Mouse (Mus musculus): ENCODE data around the gene Mark3. TPM values are rescaled to one million over a fixed set of nuclear protein-coding genes. Genes with fewer than 3 reads are reported as not detected.
A peak's percentile ranks its signal among the peaks of the same experiment; 100 is the strongest.
"Not testable (repeated sequence)": the region's sequence is repeated elsewhere in the genome, so short reads cannot be mapped to it uniquely, and the experiment has no call there.

Mark3 gene
- polyA plus RNA-seq, 2 experiments, result 18.0 to 24.6 TPM

DNA sequence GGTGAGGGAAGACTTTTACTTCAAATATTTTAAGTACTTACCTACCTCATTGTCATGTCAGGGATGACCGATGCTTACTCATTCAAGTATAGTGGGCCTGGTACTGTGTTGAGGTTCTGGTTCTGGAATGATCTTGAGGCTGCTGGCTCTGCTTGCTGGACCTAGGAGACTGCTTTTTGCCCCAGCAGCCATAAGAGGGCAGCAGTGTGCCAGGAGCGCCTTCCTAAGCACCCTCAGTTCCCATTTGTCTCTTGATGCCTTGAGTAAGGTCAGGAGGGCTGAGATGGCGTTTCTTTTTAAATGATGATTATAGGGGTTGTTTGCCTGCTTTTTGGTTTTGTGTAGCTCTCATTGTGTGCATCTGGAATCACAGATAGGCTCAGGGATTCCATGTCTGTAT is 79.1 kb downstream of the Mark3 start:
- Histone ChIP-seq H3K9ac (replicated peaks) (no peak overlapping the region), H3K4me2 (ENCODE audit: low read depth) (no peak overlapping the region), H3K36me3 (replicated peaks; ENCODE audit: control insufficient read depth, insufficient read depth, low read depth) (peaks cover 34% of the 10 kb centered on the region), H3K27me3 (ENCODE audit: control insufficient read depth, insufficient read depth, low read length) (no peaks in the 10 kb centered on the region), H3K4me1 (replicated peaks; ENCODE audit: control insufficient read depth in 2 of 2, insufficient read depth in 2 of 2, low read length in 1 of 2) (no peaks in the 10 kb centered on the region), H3K9me3 (ENCODE audit: control insufficient read depth, low read length) (no peaks in the 10 kb centered on the region), H3K27ac (no peak overlapping the region), H3K4me3 (ENCODE audit: insufficient read depth in 1 of 2, low read depth in 2 of 2, low read length in 2 of 2) (no peak overlapping the region)
- DNase-seq (ENCODE audit: low read depth in 3 of 3, low spot score in 3 of 3), result no peak
- WGBS (ENCODE audit: insufficient replicate concordance), result 27% methylated on average over 3 of the region's 3 CpGs
- peak; percentile 88 for TF ChIP-seq CTCF (IDR thresholded peaks at IDR 0.05; ENCODE audit: low read depth)
- TF ChIP-seq EP300 (IDR thresholded peaks at IDR 0.05; ENCODE audit: low read depth), result no peak
- no peak for ATAC-seq (ENCODE audit: insufficient read depth)

DNA sequence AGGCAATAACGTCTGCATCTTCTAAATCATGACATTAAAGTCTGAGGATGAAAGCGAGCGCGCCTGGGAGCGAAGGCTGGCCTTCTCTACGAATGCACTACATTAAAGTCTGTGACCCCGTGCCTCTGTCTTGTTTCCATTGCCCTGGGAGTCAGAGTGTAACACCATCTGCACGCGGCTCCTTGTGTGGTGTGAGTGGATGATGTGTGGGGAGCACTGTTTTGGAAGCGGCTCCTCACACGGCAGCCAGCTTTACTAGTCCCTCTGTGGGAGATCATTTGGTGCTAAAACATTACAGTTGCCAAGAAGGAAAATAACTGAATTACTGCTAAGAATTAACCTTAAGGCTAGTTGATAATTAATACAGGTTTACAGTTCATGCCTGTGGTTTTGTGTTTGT is 81.4 kb downstream of the Mark3 start:
- Histone ChIP-seq H3K27ac (no peak overlapping the region), H3K9me3 (ENCODE audit: control insufficient read depth, low read length) (no peaks in the 10 kb centered on the region), H3K27me3 (ENCODE audit: control insufficient read depth, insufficient read depth, low read length) (no peaks in the 10 kb centered on the region), H3K4me2 (ENCODE audit: low read depth) (no peak overlapping the region), H3K4me3 (ENCODE audit: insufficient read depth in 1 of 2, low read depth in 2 of 2, low read length in 2 of 2) (no peak overlapping the region), H3K4me1 (replicated peaks; ENCODE audit: control insufficient read depth in 2 of 2, insufficient read depth in 2 of 2, low read length in 1 of 2) (no peaks in the 10 kb centered on the region), H3K36me3 (replicated peaks; ENCODE audit: control insufficient read depth, insufficient read depth, low read depth) (peaks cover 20% of the 10 kb centered on the region), H3K9ac (replicated peaks) (no peak overlapping the region)
- TF ChIP-seq CTCF (IDR thresholded peaks at IDR 0.05; ENCODE audit: low read depth) (no peak), EP300 (IDR thresholded peaks at IDR 0.05; ENCODE audit: low read depth) (no peak)
- WGBS (ENCODE audit: insufficient replicate concordance), result 93% methylated on average over 11 of the region's 11 CpGs
- ATAC-seq (ENCODE audit: insufficient read depth), result no peak
- no peak for DNase-seq (ENCODE audit: low read depth in 3 of 3, low spot score in 3 of 3)

DNA sequence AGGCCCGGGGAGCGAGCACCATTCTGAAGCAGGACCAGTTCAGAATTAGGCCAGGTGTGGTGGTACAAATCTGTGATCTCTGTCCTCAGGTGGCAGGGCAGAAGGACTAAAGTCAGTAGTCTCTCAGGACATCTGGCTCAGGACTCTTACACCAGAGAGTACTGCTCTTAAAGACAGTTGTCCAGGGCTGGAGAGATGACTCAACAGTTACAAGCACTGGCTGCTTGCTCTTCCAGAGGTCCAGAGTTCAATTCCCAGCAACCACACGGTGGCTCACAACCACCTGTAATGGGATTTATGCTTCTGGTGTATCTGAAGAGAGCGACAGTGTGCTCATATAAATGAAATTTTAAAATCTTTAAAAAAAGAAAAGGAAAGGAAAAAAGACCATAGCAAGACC is 85.0 kb downstream of the Mark3 start:
- Histone ChIP-seq H3K4me2 (ENCODE audit: low read depth) (no peak overlapping the region), H3K4me3 (ENCODE audit: insufficient read depth in 1 of 2, low read depth in 2 of 2, low read length in 2 of 2) (no peak overlapping the region), H3K4me1 (replicated peaks; ENCODE audit: control insufficient read depth in 2 of 2, insufficient read depth in 2 of 2, low read length in 1 of 2) (0 out of 4 replicates have a peak, but pooled peaks cover 0 to 2% of the 10 kb centered on the region in 2 experiments), H3K9ac (replicated peaks) (no peak overlapping the region), H3K36me3 (replicated peaks; ENCODE audit: control insufficient read depth, insufficient read depth, low read depth) (peaks cover 17% of the 10 kb centered on the region), H3K9me3 (ENCODE audit: control insufficient read depth, low read length) (no peaks in the 10 kb centered on the region), H3K27ac (no peak overlapping the region), H3K27me3 (ENCODE audit: control insufficient read depth, insufficient read depth, low read length) (no peaks in the 10 kb centered on the region)
- no peak for DNase-seq (ENCODE audit: low read depth in 3 of 3, low spot score in 3 of 3)
- ATAC-seq (ENCODE audit: insufficient read depth), result no peak
- TF ChIP-seq EP300 (IDR thresholded peaks at IDR 0.05; ENCODE audit: low read depth) (no peak), CTCF (IDR thresholded peaks at IDR 0.05; ENCODE audit: low read depth) (no peak)
- 92% methylated on average over 4 of the region's 4 CpGs for WGBS (ENCODE audit: insufficient replicate concordance)

DNA sequence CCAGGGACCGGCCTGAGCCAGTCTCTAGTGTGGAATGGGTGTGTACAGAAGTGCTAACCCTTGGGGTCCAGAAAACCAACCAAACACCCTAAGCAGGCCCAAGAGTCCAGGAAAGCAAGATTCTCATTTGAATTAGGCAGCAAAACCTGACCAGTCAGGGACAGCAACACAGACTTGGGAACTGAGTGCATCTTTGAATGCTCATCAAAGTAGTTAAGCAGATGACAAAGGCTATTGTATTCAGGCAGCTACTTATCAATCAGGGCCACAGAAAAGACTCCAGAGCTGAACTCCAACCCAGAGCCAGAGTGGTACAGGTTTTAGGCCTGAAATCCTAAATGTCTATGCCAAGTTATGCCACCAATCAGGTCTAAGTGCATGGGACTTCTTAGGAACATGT is 86.3 kb downstream of the Mark3 start:
- TF ChIP-seq CTCF (IDR thresholded peaks at IDR 0.05; ENCODE audit: low read depth) (no peak), EP300 (IDR thresholded peaks at IDR 0.05; ENCODE audit: low read depth) (no peak)
- no peak overlapping the region for H3K27ac ChIP-seq
- no peak for DNase-seq (ENCODE audit: low read depth in 3 of 3, low spot score in 3 of 3)
- no peak overlapping the region for H3K4me2 ChIP-seq (ENCODE audit: low read depth)
- no peaks in the 10 kb centered on the region for H3K9me3 ChIP-seq (ENCODE audit: control insufficient read depth, low read length)
- H3K4me1 ChIP-seq (replicated peaks; ENCODE audit: control insufficient read depth in 2 of 2, insufficient read depth in 2 of 2, low read length in 1 of 2), result 0 out of 4 replicates have a peak, but pooled peaks cover 0 to 2% of the 10 kb centered on the region in 2 experiments
- peaks cover 5% of the 10 kb centered on the region for H3K36me3 ChIP-seq (replicated peaks; ENCODE audit: control insufficient read depth, insufficient read depth, low read depth)
- H3K4me3 ChIP-seq (ENCODE audit: insufficient read depth in 1 of 2, low read depth in 2 of 2, low read length in 2 of 2), result no peak overlapping the region
- H3K9ac ChIP-seq (replicated peaks), result no peak overlapping the region
- WGBS (ENCODE audit: insufficient replicate concordance), result 91% methylated on average over 1 of the region's 1 CpGs
- H3K27me3 ChIP-seq (ENCODE audit: control insufficient read depth, insufficient read depth, low read length), result no peaks in the 10 kb centered on the region
- no peak for ATAC-seq (ENCODE audit: insufficient read depth)

DNA sequence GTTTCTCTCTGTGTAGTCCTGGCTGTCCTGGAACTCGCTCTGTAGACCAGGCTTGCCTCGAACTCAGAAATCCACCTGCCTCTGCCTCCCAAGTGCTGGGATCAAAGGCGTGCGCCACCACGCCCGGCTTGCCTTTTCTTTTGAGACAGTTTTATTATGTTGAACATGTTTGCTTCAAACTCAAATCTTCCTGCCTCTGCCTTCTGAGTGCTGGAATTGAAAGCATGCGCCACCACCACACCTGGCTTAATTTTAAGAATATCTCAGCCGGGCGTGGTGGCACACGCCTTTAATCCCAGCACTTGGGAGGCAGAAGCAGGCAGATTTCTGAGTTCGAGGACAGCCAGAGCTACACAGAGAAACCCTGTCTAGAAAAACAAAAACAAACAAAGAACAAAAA is 87.2 kb downstream of the Mark3 start:
- ATAC-seq (ENCODE audit: insufficient read depth); H3K9me3 ChIP-seq (ENCODE audit: control insufficient read depth, low read length); H3K4me3 ChIP-seq (ENCODE audit: insufficient read depth in 1 of 2, low read depth in 2 of 2, low read length in 2 of 2); DNase-seq (ENCODE audit: low read depth in 3 of 3, low spot score in 3 of 3); H3K27me3 ChIP-seq (ENCODE audit: control insufficient read depth, insufficient read depth, low read length); H3K27ac ChIP-seq; H3K36me3 ChIP-seq (replicated peaks; ENCODE audit: control insufficient read depth, insufficient read depth, low read depth); H3K4me1 ChIP-seq (replicated peaks; ENCODE audit: control insufficient read depth in 2 of 2, insufficient read depth in 2 of 2, low read length in 1 of 2); H3K4me2 ChIP-seq (ENCODE audit: low read depth); H3K9ac ChIP-seq (replicated peaks): not testable (repeated sequence)
- 87% methylated on average over 11 of the region's 11 CpGs for WGBS (ENCODE audit: insufficient replicate concordance)

All from liver, embryonic 14.5 days (tissue).